Mouse (Mus musculus) skeletal muscle tissue, postnatal 0 days (tissue): Measurements from ENCODE around the gene Mif. TPM values are rescaled to one million over a fixed set of nuclear protein-coding genes. Genes with fewer than 3 reads are reported as not detected.

Experiments
- polyA plus RNA-seq: library from polyadenylated mRNA; unstranded; fragments of >200 nt; fragmentation: Nextera tagmentation; extraction: Ambion mirVana; gene quantifications from 2 replicates; pipeline ENCODE4 v1.2.1, GENCODE M21; 2015

Mif gene
- 482 and 560 TPM in 2 replicates for polyA plus RNA-seq

GRCm38 (mm10) chr10:75859786-75860470 is at the start of gene Mif:
Gene Mif, minus strand, starts transcription at chr10:75860240.

GRCm38 (mm10) chr10:75893089-75893750 is 33.2 kb upstream of the Mif start, which contains the start of gene Derl3:
Gene Derl3, plus strand, starts transcription at chr10:75893413.

DNA sequence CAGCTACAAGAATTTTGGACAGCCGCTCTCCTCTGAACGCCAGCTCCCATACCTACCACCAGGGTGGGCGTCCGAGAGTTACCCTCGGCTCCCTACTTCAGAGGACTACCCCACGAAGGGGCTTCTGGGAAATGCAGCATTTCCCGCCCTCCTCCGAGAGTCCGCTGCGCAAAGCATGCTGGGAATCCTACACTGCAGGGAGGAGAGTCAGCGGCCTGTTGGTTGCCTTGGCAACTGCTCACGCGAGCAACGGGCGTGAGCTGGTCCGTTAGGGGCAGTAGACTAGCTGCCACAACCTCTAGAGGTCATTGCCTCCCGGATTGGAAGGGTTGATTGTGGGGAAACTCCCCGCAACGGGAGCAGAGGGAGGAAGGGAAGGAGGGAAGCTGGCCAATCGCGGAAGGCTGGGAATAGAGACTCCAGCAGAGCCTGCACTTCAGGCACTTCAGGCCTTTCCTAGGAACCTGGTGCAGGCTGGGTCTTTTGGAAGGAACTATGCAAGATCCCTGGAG is 22.7 kb downstream of the Mif start, which contains the start of gene Gstt2:
Gene Gstt2 (minus strand): TSS at position 177 of the 512 bp plus-strand sequence.

DNA sequence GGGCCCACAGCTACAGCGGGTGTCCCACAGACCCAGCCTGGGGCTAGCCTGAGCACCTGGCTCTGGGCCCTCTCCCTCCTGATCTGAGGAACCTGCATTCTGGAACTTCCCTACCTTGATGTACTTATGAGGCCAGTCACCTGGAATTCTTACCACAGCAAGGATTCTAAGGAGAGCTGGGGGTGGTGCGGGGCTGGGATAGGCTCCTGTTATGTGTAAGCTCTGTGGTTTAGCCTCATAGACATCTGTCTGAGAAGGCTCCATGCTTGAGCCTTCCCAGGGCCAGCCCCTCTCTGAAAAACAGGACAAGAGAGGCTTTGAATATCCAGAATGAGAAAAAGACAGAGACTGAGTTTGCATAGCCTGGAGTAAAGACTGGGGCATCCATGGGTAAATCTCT is 37.6 kb downstream of the Mif start, which contains the start of gene Gstt4:
Gene Gstt4 (minus strand): TSS at position 101 of the 400 bp plus-strand sequence.

Other genes starting within 250 kb of the Mif start
- 4.9 and 5.1 TPM in 2 replicates for gene Susd2, start 216.2 kb downstream of the Mif start, polyA plus RNA-seq
- gene Cabin1, start 95.9 kb downstream of the Mif start, polyA plus RNA-seq: 15.4 and 17.0 TPM in 2 replicates
- 53.2 and 61.3 TPM in 2 replicates for gene Ddt, start 86.8 kb downstream of the Mif start, polyA plus RNA-seq
- not detected in 2 replicates for gene Gm20441, start 79.3 kb downstream of the Mif start, polyA plus RNA-seq
- gene Gstt3, start 78.8 kb downstream of the Mif start, polyA plus RNA-seq: 4.5 and 5.3 TPM in 2 replicates
- 8.6 and 8.9 TPM in 2 replicates for gene Gstt1, start 61.7 kb downstream of the Mif start, polyA plus RNA-seq
- gene Gstt4, start 37.7 kb downstream of the Mif start, polyA plus RNA-seq: not detected in 2 replicates
- gene Gstt2, start 22.8 kb downstream of the Mif start, polyA plus RNA-seq: 9.9 and 11.9 TPM in 2 replicates
- 0.50 and 0.58 TPM in 2 replicates for gene Derl3, start 33.2 kb upstream of the Mif start, polyA plus RNA-seq
- gene Smarcb1, start 61.4 kb upstream of the Mif start, polyA plus RNA-seq: 60.6 and 68.3 TPM in 2 replicates
- 555 and 642 TPM in 2 replicates for gene Chchd10, start 72.9 kb upstream of the Mif start, polyA plus RNA-seq
- gene Mmp11, start 76.3 kb upstream of the Mif start, polyA plus RNA-seq: 11.6 and 12.3 TPM in 2 replicates
- gene Gm867, start 80.4 kb upstream of the Mif start, polyA plus RNA-seq: not detected in 2 replicates
- gene Vpreb3, start 82.8 kb upstream of the Mif start, polyA plus RNA-seq: 0.24 TPM in 1 of 2 replicates, not detected in the other
- gene Gm5134, start 94.3 kb upstream of the Mif start, polyA plus RNA-seq: not detected in 2 replicates
- gene Zfp280b, start 172.4 kb upstream of the Mif start, polyA plus RNA-seq: 9.8 and 10.8 TPM in 2 replicates